Mouse (Mus musculus): ENCODE measurements around the gene Arl3.

DNA sequence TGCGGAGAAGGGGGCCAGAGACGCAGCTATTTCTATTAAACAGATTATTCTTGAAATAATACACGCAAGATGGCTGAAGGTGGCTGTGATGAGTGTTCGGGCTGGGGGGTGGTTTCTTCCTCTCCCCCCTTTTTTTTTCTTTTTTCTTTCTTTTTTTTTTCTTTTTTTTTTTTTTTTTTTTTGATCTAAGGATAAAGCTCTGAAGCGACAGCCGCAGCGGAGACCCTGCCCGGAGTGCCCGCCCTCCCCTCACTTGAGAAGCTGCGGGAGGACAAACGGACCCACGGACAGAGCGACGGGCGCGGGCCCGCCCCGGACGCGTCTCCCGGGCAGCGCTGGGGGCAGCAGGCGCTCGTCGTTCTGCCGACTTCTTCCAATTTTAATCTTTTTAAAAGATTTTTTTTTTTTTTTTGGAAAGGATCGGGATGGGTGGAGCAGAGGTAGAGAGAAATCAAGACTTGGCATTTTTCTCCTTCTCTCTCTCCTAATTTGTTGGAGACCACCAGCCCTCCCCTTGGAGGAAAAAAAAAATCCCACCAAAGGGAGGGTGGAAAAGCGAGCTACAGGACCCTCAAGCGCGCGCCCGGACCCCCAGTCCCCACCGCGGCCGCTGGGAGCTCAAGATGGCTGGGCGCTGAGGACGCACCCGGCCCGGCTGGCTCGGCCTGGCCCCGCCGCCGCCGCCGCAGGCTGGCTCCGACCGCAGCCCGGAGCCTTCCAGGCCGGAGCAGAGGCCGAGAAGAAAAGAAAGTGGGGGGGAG, 72.2 kb downstream of the Arl3 start:
- TF ChIP-seq CTCF (IDR thresholded peaks at IDR 0.05) (no peak), EP300 (IDR thresholded peaks at IDR 0.05) (no peak)
